Mouse (Mus musculus) ES-E14 (cell line): Measurements from ENCODE around the gene Styx. TPM values are rescaled to one million over a fixed set of nuclear protein-coding genes. Genes with fewer than 3 reads are reported as not detected.

Source experiments
- DNase-seq: peaks from one replicate; pipeline ENCODE4 v3.0.0-alpha.2; 2013; ENCODE audit warnings: low read depth, low spot score
- H3K27ac ChIP-seq: 2 replicates; pipeline ENCODE4 v1.5.1; 2012; ENCODE audit warnings: low read depth, mild to moderate bottlenecking, low read length, moderate library complexity, mixed read lengths; ENCODE audit not compliant: poor library complexity, insufficient read depth, severe bottlenecking
- H3K36me3 ChIP-seq: 2 replicates; pipeline ENCODE4 v1.6.1; 2012; ENCODE audit warnings: mild to moderate bottlenecking, low read length, moderate library complexity, mixed read lengths; ENCODE audit not compliant: control insufficient read depth, poor library complexity, insufficient read depth, severe bottlenecking
- H3K4me1 ChIP-seq, 2 experiments: fragments of 150-350 bp in 1 of 2; sonication (generic) in 1 of 2; 2 replicates each; pipeline ENCODE4 v1.6.1; 2012; ENCODE audit warnings: low read length in 2 of 2, mild to moderate bottlenecking in 1 of 2, mixed read lengths in 1 of 2; ENCODE audit not compliant: control insufficient read depth in 2 of 2, insufficient read depth in 2 of 2, poor library complexity in 1 of 2
- H3K4me3 ChIP-seq, 2 experiments: fragments of 150-350 bp in 1 of 2; sonication (generic) in 1 of 2; 2 replicates each; pipeline ENCODE4 v1.5.1; 2012; ENCODE audit warnings: low read length in 2 of 2, low read depth in 1 of 2, mild to moderate bottlenecking in 1 of 2, mixed read lengths in 1 of 2; ENCODE audit not compliant: insufficient read depth in 1 of 2, poor library complexity in 1 of 2, severe bottlenecking in 1 of 2
- H3K9ac ChIP-seq: 2 replicates; pipeline ENCODE4 v1.6.1; 2012; ENCODE audit warnings: low read depth, mild to moderate bottlenecking, low read length, mixed read lengths; ENCODE audit not compliant: poor library complexity, insufficient read depth, severe bottlenecking
- H3K9me3 ChIP-seq: fragments of 150-350 bp; sonication (generic); 2 replicates; pipeline ENCODE4 v1.6.1; 2012; ENCODE audit warnings: low read depth, mild to moderate bottlenecking, low read length; ENCODE audit not compliant: control insufficient read depth, insufficient read depth
- CHD2 ChIP-seq: IDR thresholded peaks from 2 replicates; pipeline ENCODE4 v1.6.1; 2014; ENCODE audit warnings: mild to moderate bottlenecking, low read depth, low read length, inconsistent platforms
- HCFC1 ChIP-seq: IDR thresholded peaks from 2 replicates; pipeline ENCODE4 v1.6.1; 2012; ENCODE audit warnings: low read length, inconsistent platforms, borderline replicate concordance; ENCODE audit not compliant: insufficient read depth
- MAFK ChIP-seq: IDR thresholded peaks from 2 replicates; pipeline ENCODE4 v1.6.1; 2014; ENCODE audit warnings: mild to moderate bottlenecking, low read depth, low read length, inconsistent platforms; ENCODE audit not compliant: insufficient read depth
- ZC3H11A ChIP-seq: IDR thresholded peaks from 2 replicates; pipeline ENCODE4 v1.6.1; 2012; ENCODE audit warnings: low read depth, mild to moderate bottlenecking, inconsistent platforms, low read length, borderline replicate concordance
- ZNF384 ChIP-seq: IDR thresholded peaks from 2 replicates; pipeline ENCODE4 v1.6.1; 2012; ENCODE audit warnings: low read depth, low read length, inconsistent platforms
- in situ Hi-C, 2 experiments: fragments of 600-800 bp; cut with MboI; formaldehyde crosslinking; loops; one replicate each; pipeline ENCODE4 v1.15.1; 2025; ENCODE audit warnings: low sequenced_read_pairs in 2 of 2, inconsistent platforms in 1 of 2; ENCODE audit not compliant: unreplicated experiment in 2 of 2
- total RNA-seq: library from RNA; depleted of rRNA; stranded (reverse); fragments of 300-350 nt; gene quantifications from 2 replicates; pipeline ENCODE4 v1.2.3, GENCODE M21; 2012

Styx gene
- total RNA-seq, 1 experiment = 19.1 TPM

DNA sequence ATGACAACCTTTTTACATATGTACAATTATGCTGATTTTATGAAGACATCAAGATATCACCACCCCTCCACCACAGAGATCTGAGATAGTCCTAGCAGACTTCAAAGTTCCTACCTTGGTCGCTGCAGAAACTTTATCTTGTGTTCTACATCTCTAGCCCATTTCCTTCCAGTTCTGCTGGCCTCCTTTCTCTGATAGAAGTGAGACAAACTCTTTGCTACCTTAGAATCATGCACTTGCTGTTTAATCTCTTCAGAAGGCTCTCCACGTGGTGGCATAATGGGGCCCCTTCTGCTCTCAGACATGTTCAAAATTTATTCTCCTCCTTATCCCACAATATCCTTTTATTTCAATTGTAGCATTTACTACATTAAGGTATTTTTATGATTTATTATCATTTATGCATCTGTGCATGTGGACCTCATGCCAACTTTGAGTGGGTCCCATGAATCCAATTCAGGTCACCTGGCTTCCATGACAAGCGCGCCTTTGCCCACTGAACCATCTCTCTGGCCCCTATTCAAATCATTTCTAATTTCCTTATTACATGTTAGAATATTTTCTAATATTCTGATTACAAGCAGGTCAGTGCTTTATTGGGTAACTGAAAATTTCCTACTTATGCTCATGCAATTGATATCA is 22.7 kb upstream of the Styx start:
- H3K9me3 ChIP-seq = no peaks in the 10 kb centered on the region
- no peaks in the 10 kb centered on the region; the same call in 1 of the 2 replicates for H3K36me3 ChIP-seq
- peaks cover 0 to 2% of the 10 kb centered on the region in 2 experiments; a peak in 2 of 4 replicates for H3K4me1 ChIP-seq
- TF ChIP-seq ZNF384 = no peak
- no peak for TF ChIP-seq ZC3H11A
- TF ChIP-seq CHD2 = no peak
- TF ChIP-seq HCFC1 = no peak
- TF ChIP-seq MAFK = no peak
- no peak overlapping the region for H3K4me3 ChIP-seq
- no peak overlapping the region for H3K27ac ChIP-seq
- in situ Hi-C loops = no loop called here
- H3K9ac ChIP-seq = no peak overlapping the region
- no peak for DNase-seq

- Histone ChIP-seq H3K4me3 (peak overlapping the region; percentile 57 to 80), H3K9me3 (no peaks in the 10 kb centered on the region), H3K27ac (no peak overlapping the region), H3K36me3 (peaks cover 4% of the 10 kb centered on the region; the same call in 1 of the 2 replicates), H3K4me1 (peaks cover 0 to 2% of the 10 kb centered on the region in 2 experiments; a peak in 2 of 4 replicates), H3K9ac (peak overlapping the region; percentile 42; the same call in 1 of the 2 replicates)
- in situ Hi-C loops = no loop called here
- TF ChIP-seq ZNF384 (no peak), CHD2 (no peak), ZC3H11A (no peak), HCFC1 (no peak), MAFK (no peak)
- DNase-seq = no peak
Observed at GRCm38 (mm10) chr14:45329018-45329588, 21.8 kb upstream of the Styx start.

GRCm38 (mm10) chr14:45329589-45330181 is 21.2 kb upstream of the Styx start, which contains the start of gene Psmc6:
Gene Psmc6 (plus strand): TSS chr14:45329788.
- peak; percentile 85 for DNase-seq
- Histone ChIP-seq H3K4me3 (peak within 1 kb of the TSS; percentile 94 to 96), H3K4me1 (peaks cover 0 to 2% of the 10 kb centered on the region in 2 experiments; a peak in 2 of 4 replicates), H3K36me3 (peaks cover 4% of the 10 kb centered on the region; the same call in 1 of the 2 replicates), H3K9ac (peak within 1 kb of the TSS; percentile 98), H3K27ac (peak within 1 kb of the TSS; percentile 70), H3K9me3 (no peaks in the 10 kb centered on the region)
- peak; percentile 67; the same call in 1 of the 2 replicates for TF ChIP-seq HCFC1
- 0 out of 2 replicates have a peak, but pooled peaks have one; percentile 21 for TF ChIP-seq CHD2
- TF ChIP-seq MAFK = no peak
- TF ChIP-seq ZC3H11A = no peak
- in situ Hi-C loops = no loop called here

- TF ChIP-seq ZC3H11A = no peak
- no peak for TF ChIP-seq CHD2
- no peak for TF ChIP-seq MAFK
- no peak for TF ChIP-seq HCFC1
- no peak for TF ChIP-seq ZNF384
- in situ Hi-C loops = no loop called here
- H3K9ac ChIP-seq = peak overlapping the region; percentile 36; the same call in 1 of the 2 replicates
- no peaks in the 10 kb centered on the region for H3K9me3 ChIP-seq
- no peak overlapping the region; the same call in 1 of the 2 replicates for H3K27ac ChIP-seq
- peak overlapping the region; percentile 6 to 16; a peak in 3 of 4 replicates for H3K4me3 ChIP-seq
- H3K36me3 ChIP-seq = no peaks in the 10 kb centered on the region; the same call in 1 of the 2 replicates
- H3K4me1 ChIP-seq = peaks cover 0 to 9% of the 10 kb centered on the region in 2 experiments; a peak in 2 of 4 replicates
- no peak for DNase-seq
Observed at GRCm38 (mm10) chr14:45364211-45365195, 13.6 kb downstream of the Styx start.
